Mouse (Mus musculus) MN1 (cell line): ENCODE measurements around the gene Herc4.

Source experiments
- DNase-seq: peaks from one replicate; pipeline ENCODE4 v3.0.0-alpha.2; 2016; ENCODE audit warnings: low spot score

Gene Herc4

GRCm38 (mm10) chr10:63248421-63248820, 4.8 kb downstream of the Herc4 start:
- DNase-seq, result no peak

- DNase-seq, result no peak
These were observed 15.1 kb downstream of the Herc4 start for GRCm38 (mm10) chr10:63258696-63259095.

- DNase-seq, result no peak
These were observed 15.7 kb downstream of the Herc4 start for GRCm38 (mm10) chr10:63259340-63259739.

GRCm38 (mm10) chr10:63267941-63268340, 24.3 kb downstream of the Herc4 start:
- no peak for DNase-seq

GRCm38 (mm10) chr10:63272401-63272800, 28.8 kb downstream of the Herc4 start:
- no peak for DNase-seq

- DNase-seq, result no peak
These were observed 29.3 kb downstream of the Herc4 start for GRCm38 (mm10) chr10:63272868-63273267.

- DNase-seq, result no peak
These were observed 33.4 kb downstream of the Herc4 start for GRCm38 (mm10) chr10:63277010-63277409.

GRCm38 (mm10) chr10:63279851-63280250, 36.2 kb downstream of the Herc4 start:
- DNase-seq, result no peak

- DNase-seq, result no peak
These were observed 38.8 kb downstream of the Herc4 start for GRCm38 (mm10) chr10:63282417-63282816.

- DNase-seq, result no peak
These were observed 39.2 kb downstream of the Herc4 start for GRCm38 (mm10) chr10:63282846-63283245.

- no peak for DNase-seq
These were observed 58.7 kb downstream of the Herc4 start for GRCm38 (mm10) chr10:63302356-63302755.

GRCm38 (mm10) chr10:63308582-63309366, 65.2 kb downstream of the Herc4 start:
- DNase-seq, result peak; percentile 75

GRCm38 (mm10) chr10:63313726-63314125, 70.1 kb downstream of the Herc4 start:
- no peak for DNase-seq

- no peak for DNase-seq
These were observed 83.5 kb downstream of the Herc4 start for GRCm38 (mm10) chr10:63327091-63327490.

- DNase-seq, result no peak
These were observed 93.3 kb downstream of the Herc4 start for GRCm38 (mm10) chr10:63336901-63337300.

- no peak for DNase-seq
These were observed 93.7 kb downstream of the Herc4 start for GRCm38 (mm10) chr10:63337326-63337725.

GRCm38 (mm10) chr10:63337951-63338836, 94.6 kb downstream of the Herc4 start:
- DNase-seq, result peak; percentile 72

- DNase-seq, result peak; percentile 91
These were observed 95.5 kb downstream of the Herc4 start for GRCm38 (mm10) chr10:63338914-63339643.

GRCm38 (mm10) chr10:63341351-63341750, 97.7 kb downstream of the Herc4 start:
- DNase-seq, result no peak

- no peak for DNase-seq
These were observed 101.1 kb downstream of the Herc4 start for GRCm38 (mm10) chr10:63344751-63345150.

GRCm38 (mm10) chr10:63348291-63348690, 104.7 kb downstream of the Herc4 start:
- DNase-seq, result no peak

GRCm38 (mm10) chr10:63350666-63351065, 107.1 kb downstream of the Herc4 start:
- no peak for DNase-seq
